Mouse (Mus musculus) frontal cortex, postnatal 10 days (tissue): ENCODE results near the gene Ajuba.
"Not testable (repeated sequence)": the region's sequence is repeated elsewhere in the genome, so short reads cannot be mapped to it uniquely, and the experiment has no call there.

Source experiments
- DNase-seq, 2 experiments: peaks; one replicate each; pipeline ENCODE4 v3.0.0; 2022; ENCODE audit warnings: low spot score in 2 of 2, mixed read lengths in 1 of 2

Gene Ajuba

GRCm38 (mm10) chr14:54577089-54577982 lies at the start of gene Ajuba:
Gene Ajuba, minus strand, starts transcription at chr14:54577558.
- peak; percentile 65 to 77 for DNase-seq

DNA sequence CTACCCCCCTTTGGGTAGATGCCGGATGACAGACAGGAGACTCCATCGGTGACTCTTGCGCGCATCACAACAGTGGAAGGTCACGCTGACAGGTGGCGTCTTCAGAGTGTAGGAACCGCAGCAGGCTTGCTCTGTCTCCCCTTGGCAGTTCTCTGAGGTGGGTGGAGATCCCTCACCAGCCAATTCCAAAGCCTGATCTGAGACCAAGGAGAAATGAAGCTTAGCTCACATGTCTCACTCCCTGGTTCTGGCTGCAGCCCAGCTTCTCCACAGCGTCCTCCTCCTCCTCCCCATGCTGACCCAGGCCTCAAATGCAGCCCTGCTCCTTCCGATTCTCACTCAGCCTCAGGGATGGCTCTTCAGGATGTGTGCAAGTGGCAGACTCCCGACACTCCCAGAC lies 47.6 kb upstream of the Ajuba start:
- no peak for DNase-seq

DNA sequence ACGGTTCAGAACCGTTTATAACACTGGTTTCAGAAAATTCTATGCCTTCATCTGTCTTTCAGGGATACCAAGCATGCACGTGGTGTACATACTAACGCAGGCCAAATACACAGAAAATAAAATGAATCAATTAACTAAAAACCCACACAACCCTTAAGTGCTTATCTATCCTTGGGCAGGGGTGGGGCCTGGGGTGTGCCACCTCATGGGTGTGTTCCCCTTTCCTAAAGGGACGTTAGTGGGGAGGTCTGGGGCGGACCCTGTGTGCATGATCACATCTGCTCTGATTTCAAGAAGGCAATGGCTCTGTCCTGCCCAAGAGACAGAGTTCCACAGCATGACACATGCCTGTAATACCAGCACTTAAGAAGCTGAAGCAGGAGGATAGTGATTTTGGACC lies 46.0 kb upstream of the Ajuba start:
- DNase-seq = no peak

GRCm38 (mm10) chr14:54621133-54621532 lies 43.8 kb upstream of the Ajuba start, which contains the start of gene Psmb11:
Gene Psmb11, plus strand, starts transcription at chr14:54621433.
- DNase-seq = no peak

DNA sequence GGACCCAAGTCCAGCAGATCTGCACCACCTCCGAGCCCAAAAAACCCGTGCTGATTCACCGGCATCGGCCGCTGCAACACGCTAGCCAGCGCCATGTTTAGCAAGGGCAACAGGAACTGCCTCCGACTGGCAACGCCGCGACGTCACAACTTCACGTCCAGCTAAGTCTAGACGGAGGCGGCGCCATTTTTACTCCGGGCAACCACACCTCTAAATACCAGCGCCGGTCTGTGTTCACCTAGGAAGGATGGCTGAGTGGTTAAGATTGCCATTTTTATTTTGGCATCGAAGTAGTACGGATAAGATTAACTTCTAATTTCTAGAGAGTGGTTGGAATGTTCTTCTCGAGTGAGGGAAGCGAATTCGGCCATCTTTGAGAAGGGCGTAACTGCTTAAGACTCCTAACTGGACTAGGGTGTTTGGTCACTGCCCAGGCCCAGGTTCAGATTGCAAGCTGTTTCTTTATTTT lies 40.6 kb upstream of the Ajuba start, which contains the start of gene Psmb5:
TSS of gene Psmb5 (minus strand) at position 126 of the 469 bp plus-strand sequence.
- DNase-seq = peak; percentile 81 to 87

DNA sequence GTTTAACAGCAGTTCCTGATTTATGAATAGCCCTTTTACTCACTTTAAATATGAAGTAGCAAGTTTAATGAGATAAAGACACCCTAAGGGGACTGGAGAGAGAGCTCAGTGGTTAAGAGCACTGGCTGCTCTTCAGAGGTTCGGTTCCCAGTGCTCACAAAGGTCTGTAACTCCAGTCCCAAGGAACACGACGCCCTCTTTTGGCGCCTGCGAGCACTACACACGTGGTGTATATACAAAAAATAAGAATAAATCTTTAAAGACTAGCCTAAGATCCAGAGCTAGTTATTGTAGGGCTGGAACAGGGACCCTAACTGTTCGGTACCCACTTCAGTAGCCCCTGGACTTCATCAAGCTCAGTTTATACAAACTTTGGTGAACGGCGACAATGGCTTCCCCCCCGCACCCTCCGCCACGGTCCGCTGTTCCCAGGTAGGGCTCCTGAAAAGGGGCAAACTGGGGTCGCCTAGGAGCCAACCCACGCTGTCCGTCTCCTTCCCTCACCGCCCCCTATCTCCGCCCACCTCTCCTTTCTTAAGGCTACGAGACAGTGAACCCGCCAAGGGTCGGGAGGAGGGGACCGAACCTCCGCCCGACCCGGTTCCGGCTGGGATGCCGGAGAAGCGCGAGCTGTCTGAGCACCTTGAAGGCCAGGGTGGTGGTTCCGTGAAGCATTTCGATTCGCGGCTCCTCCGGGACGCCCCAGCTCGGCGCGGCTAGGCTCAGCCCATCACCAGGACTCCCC lies 40.0 kb upstream of the Ajuba start:
- no peak for DNase-seq

DNA sequence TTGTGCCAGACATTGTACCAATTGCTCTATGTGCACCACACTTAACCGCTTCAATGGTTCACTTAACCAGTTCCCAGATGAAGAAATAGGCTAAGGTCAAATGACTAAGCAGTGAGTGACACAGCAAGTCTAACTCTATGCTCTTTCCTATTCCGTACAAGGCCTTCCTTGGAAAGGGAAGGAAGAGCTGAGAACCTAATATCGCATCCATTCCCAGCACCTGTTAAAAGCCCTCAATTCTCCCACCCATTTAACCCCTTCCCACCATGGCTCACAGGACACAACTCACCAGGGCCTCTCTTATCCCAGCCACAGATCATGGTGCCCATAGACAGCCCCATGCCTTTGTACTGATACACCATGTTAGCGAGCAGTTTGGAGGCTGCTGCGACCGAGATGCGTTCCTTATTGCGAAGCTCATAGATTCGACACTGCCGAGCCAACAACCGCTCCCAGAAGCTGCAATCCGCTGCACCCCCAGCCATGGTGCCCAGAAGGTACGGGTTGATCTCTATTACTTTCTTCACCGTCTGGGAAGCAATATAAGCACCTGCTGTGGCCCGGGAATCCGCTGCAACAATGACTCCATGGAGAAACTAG lies 39.0 kb upstream of the Ajuba start:
- no peak for DNase-seq

- DNase-seq = not testable (repeated sequence)
Measured at GRCm38 (mm10) chr14:54614130-54614529, 36.8 kb upstream of the Ajuba start.

DNA sequence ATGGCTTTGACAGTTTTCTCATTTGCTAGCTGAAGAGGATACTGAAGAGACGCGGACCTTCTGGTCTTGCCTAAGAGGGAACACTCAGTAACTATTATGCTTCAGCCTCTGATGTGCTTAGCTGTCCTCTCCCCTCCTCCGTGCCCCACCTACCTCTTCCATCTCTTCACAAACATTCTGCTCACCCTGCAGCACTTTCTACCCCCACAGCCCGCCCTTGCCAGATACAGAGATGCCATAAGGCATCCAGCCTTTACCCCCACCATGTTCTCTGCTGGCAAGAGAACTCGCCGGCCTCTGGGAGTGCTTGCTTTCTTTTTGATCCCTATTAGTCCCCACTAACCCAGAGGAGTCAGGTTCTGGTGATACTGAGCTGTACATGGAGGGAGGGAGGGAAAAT lies 33.3 kb upstream of the Ajuba start:
- no peak for DNase-seq

GRCm38 (mm10) chr14:54609962-54610361 lies 32.6 kb upstream of the Ajuba start:
- no peak for DNase-seq

DNA sequence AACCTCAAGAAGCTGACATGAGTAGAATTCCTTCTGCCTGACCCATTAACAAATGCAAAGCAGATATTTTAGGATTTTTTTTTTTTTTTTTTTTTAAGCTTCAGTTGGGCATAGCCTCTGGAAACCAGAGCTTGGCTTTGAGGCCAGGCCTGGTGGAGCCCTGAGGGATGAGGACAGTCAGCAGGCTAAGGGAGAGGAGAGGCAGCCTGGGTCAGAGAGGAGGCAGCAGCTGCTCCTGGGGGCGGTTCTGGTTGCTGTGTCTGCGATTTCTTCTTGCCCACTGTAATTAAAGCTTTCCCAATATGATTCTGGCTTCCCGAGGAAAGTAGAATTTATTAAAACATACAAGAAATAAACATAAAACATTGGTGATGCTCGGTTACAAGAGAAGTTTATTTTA lies 31.9 kb upstream of the Ajuba start:
- no peak for DNase-seq

DNA sequence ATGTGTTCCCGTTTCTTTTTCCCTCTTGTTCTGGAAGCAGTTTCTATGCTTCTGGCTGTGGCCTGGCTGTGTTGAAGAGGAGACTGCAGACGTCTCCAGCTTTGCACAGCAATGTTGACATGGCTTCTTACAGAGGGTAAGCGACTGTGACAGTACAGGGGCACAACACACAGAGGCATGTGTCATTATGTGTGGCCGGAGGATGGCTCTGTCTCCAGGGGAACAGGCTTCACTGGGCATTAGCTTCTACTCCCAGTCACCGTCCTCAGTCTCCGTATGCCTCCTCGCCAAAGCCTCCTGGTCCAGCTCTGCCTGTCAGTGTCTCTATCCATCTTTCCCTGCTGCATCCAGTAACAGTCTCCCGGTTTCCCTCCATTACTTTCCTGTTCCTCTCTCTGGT lies 29.9 kb upstream of the Ajuba start:
- no peak for DNase-seq

DNA sequence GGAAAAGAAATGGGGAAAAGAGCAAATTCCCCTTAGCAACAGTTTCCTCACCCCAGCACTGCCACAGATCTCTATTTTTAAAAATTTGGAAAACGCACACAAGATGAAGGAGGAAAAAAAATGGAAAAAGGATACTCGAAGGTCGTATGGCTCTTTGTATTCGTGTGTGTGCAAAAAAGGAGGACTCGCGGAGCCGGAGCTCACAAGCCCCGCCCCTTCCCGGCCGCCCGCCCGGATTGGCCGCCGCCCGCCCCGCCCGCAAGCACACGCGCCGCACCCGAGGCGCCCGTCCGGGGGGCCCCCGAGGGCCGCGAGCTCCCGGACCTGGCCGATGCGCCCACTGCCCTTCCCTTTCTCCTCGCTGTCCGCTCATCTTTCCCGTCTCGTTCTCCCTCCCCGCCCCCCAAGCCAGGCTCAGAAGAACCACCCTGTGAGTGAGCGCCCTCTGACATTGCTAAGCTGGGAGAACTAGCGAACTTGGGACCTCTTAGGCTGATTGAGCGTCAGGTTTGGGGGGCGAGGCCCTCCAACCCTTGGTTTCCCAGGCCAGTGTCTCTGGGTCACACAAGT lies 28.5 kb upstream of the Ajuba start, which contains the start of gene 4931414P19Rik:
TSS of gene 4931414P19Rik (minus strand) at position 242 of the 570 bp plus-strand sequence.
- DNase-seq = peak; percentile 55 to 73

DNA sequence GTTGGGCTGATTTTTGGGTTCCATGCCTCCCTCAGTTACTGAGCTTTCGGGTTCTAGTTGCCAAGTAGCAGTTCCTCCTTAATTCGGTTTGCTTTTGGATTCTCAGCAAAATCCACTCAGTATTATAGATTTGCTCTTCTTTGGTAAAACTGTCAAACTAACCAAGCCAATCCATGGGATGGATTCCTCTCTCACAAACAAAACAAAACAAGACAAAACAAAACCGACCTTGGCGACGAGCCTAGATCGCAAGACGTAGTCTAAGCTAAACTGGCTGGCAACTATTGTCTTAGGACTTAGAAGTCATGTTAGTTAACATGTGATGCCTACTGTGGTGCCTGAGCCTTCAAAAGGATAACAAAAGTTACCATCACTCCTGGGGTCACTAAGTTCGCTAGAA lies 26.3 kb upstream of the Ajuba start:
- DNase-seq = no peak

GRCm38 (mm10) chr14:54603038-54603654 lies 25.8 kb upstream of the Ajuba start:
- peak; percentile 95 to 96 for DNase-seq

DNA sequence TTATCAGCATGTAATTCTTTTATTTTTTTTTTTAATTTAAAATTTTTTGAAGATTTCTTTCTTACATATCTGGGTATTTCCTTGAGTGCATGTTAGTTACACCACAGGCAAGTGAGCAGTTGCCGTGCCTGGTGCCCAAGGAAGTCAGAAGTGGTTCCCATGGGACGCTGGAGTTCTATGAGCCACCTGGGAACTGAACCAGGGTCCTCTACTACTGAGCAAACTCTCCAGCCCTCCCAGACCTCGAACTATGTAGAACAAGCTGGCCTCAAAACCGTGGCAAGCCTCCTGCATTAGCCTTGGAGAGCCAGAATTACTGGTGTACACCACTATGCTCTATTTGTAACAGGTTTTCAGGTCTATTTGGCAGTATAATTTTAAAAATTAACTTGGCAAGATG lies 25.3 kb upstream of the Ajuba start:
- no peak for DNase-seq

DNA sequence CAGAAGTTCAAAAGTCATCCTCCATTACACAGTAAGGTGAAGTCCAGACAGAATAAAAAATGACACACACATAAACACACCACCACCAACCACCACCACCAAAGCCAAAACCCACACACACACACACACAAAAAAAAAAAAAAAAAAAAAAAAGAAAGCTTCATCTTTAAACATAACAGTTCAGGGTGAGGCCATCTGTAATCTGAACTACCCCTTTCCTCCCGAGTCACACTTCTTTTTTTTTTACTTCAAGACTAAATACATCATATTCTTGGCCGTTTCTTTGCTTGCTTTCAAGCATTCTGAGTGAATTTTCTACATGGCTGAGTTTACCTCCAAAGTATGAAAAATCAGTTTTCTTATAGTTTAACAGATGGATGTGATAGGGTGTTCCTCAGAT lies 24.2 kb upstream of the Ajuba start:
- DNase-seq = no peak

DNA sequence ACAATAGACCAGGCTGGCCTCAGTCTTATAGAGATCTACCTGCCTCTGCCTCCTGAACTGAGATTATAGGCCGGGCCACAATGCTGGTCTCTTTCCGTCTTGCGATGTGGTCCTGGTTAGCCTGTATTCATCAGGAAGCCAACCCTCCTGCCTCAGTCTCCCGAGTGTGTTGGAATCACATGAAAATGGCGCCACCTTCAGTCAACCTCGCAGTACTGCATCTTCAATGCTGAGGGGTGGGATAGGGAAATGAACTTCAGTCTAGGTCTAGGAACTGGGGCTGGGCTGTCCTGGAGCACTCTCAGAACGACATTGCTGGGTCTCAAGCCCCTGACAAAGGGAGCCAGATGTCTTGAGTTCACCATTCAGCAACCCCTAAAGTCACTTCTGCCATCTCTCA lies 19.7 kb upstream of the Ajuba start:
- no peak for DNase-seq

- DNase-seq = no peak
Measured at GRCm38 (mm10) chr14:54594631-54595414, 17.5 kb upstream of the Ajuba start.

DNA sequence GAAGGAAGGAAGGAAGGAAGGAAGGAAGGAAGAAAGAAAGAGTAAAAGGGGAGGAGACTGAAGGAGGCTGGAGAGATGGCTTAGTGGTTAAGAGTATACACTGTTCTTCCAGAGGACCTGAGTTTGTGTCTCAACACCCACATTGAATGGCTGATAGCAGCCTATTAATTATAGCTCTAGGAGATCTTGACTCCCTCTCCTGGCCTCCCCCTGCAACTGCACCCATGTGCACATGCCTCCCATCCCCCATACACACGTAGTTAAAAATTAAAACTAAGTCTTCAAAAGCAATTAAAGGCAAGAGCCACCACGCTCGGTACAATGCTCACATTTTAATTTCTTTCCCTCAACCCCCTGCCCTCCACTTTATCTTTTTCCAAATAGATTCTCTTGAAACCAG lies 16.7 kb upstream of the Ajuba start:
- no peak for DNase-seq
